Mouse (Mus musculus) testis, adult 2 months (tissue): ENCODE measurements around the gene Ntrk1.
A peak's percentile ranks its signal among the peaks of the same experiment; 100 is the strongest.

Experiments used
- CTCF ChIP-seq: fragments of 200-500 bp; IDR thresholded peaks from 2 replicates; pipeline ENCODE4 v1.5.1; 2012; ENCODE audit warnings: low read depth, mild to moderate bottlenecking, inconsistent platforms, low read length, moderate library complexity; ENCODE audit not compliant: control insufficient read depth, insufficient read depth, insufficient replicate concordance
- POLR2A ChIP-seq: fragments of 200-500 bp; IDR thresholded peaks from 2 replicates; pipeline ENCODE4 v1.6.1; 2012; ENCODE audit warnings: low read depth, mild to moderate bottlenecking, inconsistent platforms, low read length, moderate library complexity; ENCODE audit not compliant: control insufficient read depth

DNA sequence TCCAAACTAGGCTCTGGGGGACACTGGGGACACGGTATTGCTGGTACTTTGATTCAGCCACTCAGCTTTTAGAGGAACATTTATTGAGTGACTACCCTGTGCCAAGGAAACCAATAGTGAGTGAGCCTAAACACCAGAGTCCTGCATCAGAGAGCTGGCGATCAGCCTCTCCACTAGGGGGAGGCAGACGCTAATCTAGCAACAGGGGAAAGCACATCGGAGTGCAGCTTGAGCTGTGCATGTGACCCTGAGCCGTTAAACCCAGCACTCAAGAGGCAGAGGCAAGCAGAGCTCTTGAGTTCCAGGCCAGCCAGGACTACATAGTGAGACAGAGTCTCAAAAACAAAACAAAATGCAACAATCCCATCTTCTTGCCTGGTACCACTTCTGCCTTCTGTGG lies 45.9 kb downstream of the Ntrk1 start:
- TF ChIP-seq CTCF (peak; percentile 77; the same call in 1 of the 2 replicates), POLR2A (no peak)
